Mouse (Mus musculus): ENCODE results near the gene Gm14418.
"Not testable (repeated sequence)": the region's sequence is repeated elsewhere in the genome, so short reads cannot be mapped to it uniquely, and the experiment has no call there.

Gm14418 gene

DNA sequence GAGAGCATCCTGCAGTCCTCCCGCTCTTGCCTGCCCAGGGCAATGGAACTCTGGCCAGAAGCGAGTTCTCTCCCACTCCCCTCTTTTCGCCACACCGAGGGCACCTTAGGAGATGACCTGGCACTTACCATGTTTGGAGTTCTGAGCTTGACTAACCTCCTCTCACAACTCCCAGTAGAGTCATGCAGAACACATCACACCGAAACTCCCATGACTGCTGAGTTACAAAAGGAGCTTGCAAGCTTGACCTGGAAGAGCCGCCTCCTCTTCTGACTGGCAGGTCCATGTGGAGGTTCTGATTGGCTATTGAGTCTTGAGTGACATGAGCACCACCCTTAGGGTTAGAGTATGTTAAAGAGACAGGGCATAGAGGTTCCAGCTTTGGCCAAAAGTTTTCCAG, at the start of gene Gm14418:
Gene Gm14418, minus strand, starts transcription at position 225 of the 400 bp plus-strand sequence.
- DNase-seq (ENCODE audit: low read depth) = not testable (repeated sequence)

Data from fibroblast of lung, adult 2 months (primary cell).